Mouse (Mus musculus) olfactory bulb, adult 2 months (tissue): ENCODE measurements around the gene Dync1li1.

Experiments used
- CTCF ChIP-seq: fragments of 200-500 bp; IDR thresholded peaks from 2 replicates; pipeline ENCODE4 v1.5.1; 2012; ENCODE audit warnings: low read depth, mild to moderate bottlenecking, low read length, moderate library complexity; ENCODE audit not compliant: insufficient read depth
- POLR2A ChIP-seq: fragments of 200-500 bp; IDR thresholded peaks from 2 replicates; pipeline ENCODE4 v1.6.1; 2012; ENCODE audit warnings: mild to moderate bottlenecking, low read depth, low read length, moderate library complexity; ENCODE audit not compliant: insufficient read depth

- TF ChIP-seq CTCF (no peak), POLR2A (no peak)
Measured at GRCm38 (mm10) chr9:114639186-114639748, 49.3 kb upstream of the Dync1li1 start.
